In genomic region chr7:4751971-4752820, GRCm38 (mm10) we compare ENCODE assay signal across 9 mouse cellular contexts. TPM values are rescaled to one million over a fixed set of nuclear protein-coding genes. Genes with fewer than 3 reads are reported as not detected.
DNase-seq lines count a peak whose midpoint lies in the region; ATAC-seq lines count a peak whose summit lies in the region.
"Had no signal": no experiment of that assay in that cellular context is flagged by ENCODE, and none has a peak within 500 bp of the region (broad histone marks: within the 10 kb centered on the region; RNA-seq: fewer than 3 reads in every experiment).

No protein-coding gene starts in this region.

- H3K36me3 ChIP-seq in heart, embryonic 16.5 days (ENCODE audit: control insufficient read depth, insufficient read depth): no peaks in the 10 kb centered on the region
- peaks cover 41% of the 10 kb centered on the region for H3K36me3 ChIP-seq in megakaryocyte, embryonic 14.5 days (replicated peaks; ENCODE audit: low read length)
- no peaks in the 10 kb centered on the region for H3K36me3 ChIP-seq in splenic B cell, adult 2 months (ENCODE audit: control insufficient read depth, insufficient read depth, low read length, poor library complexity, severe bottlenecking)

- DNase-seq in gastrocnemius, postnatal 10 days: peak; percentile 58
- DNase-seq in gastrocnemius, postnatal 36 days: no peak
- peak; percentile 74 for DNase-seq in c-Kit-negative CD71-positive TER-119-positive erythroid progenitor cells, embryonic 14.5 days (ENCODE audit: low read depth, low spot score)
- peak; percentile 69 to 80 for DNase-seq in kidney, postnatal 25 days
- peak; percentile 23 for DNase-seq in splenic B cell, adult 2 months (ENCODE audit: low read depth, low spot score)
- DNase-seq in MN1 (ENCODE audit: low spot score): no peak

- intact Hi-C loops in gastrocnemius, postnatal 36 days (cut with DNase I): no loop called here

- H3K27ac ChIP-seq in heart, embryonic 16.5 days (ENCODE audit: low read length): no peak overlapping the region

- peak overlapping the region; percentile 62 for H3K4me2 ChIP-seq in heart, embryonic 16.5 days (ENCODE audit: low read depth, low read length)

- H3K4me1 ChIP-seq in heart, embryonic 16.5 days (ENCODE audit: control insufficient read depth, insufficient read depth, low read length): peaks cover 16% of the 10 kb centered on the region
- peaks cover 57% of the 10 kb centered on the region for H3K4me1 ChIP-seq in megakaryocyte, embryonic 14.5 days

- ATAC-seq in heart, embryonic 16.5 days (replicated peaks; ENCODE audit: extremely low read depth, insufficient read depth, low FRiP score): peak; percentile 73

- no peaks in the 10 kb centered on the region for H3K27me3 ChIP-seq in heart, embryonic 16.5 days (ENCODE audit: control insufficient read depth, insufficient read depth, low read length)
- H3K27me3 ChIP-seq in megakaryocyte, embryonic 14.5 days (replicated peaks): peaks cover 4% of the 10 kb centered on the region
- H3K27me3 ChIP-seq in splenic B cell, adult 2 months (ENCODE audit: control insufficient read depth, insufficient read depth, low read length, poor library complexity, severe bottlenecking): no peaks in the 10 kb centered on the region

- H3K9me3 ChIP-seq in heart, embryonic 16.5 days (replicated peaks; ENCODE audit: control insufficient read depth, low read length): no peaks in the 10 kb centered on the region
- no peaks in the 10 kb centered on the region for H3K9me3 ChIP-seq in megakaryocyte, embryonic 14.5 days

- peak overlapping the region; percentile 46 for H3K9ac ChIP-seq in heart, embryonic 16.5 days (ENCODE audit: low read length)

- WGBS in heart, embryonic 16.5 days: 4% methylated on average over 30 of the region's 30 CpGs

- H3K4me3 ChIP-seq in heart, embryonic 16.5 days (ENCODE audit: low read length): peak overlapping the region; percentile 42
- peak overlapping the region; percentile 93 for H3K4me3 ChIP-seq in megakaryocyte, embryonic 14.5 days (replicated peaks)
- H3K4me3 ChIP-seq: myocyte had no signal

RNA-seq across cellular contexts. Expression of gene Cox6b2, which starts 0.7 kb away (rescaled TPM):
- total RNA-seq in gastrocnemius, postnatal 10 days (2021): 1 to 10 TPM; 4.3 to 5.4 TPM
- 1 to 10 TPM; 1.4 to 1.9 TPM for total RNA-seq in gastrocnemius, postnatal 36 days (2021)
- polyA plus RNA-seq in heart, embryonic 16.5 days (2015; fragmentation: Nextera tagmentation; extraction: Ambion mirVana): 24.1 and 32.0 TPM in 2 replicates
- 47.7 and 94.6 TPM in 2 replicates for polyA plus RNA-seq in megakaryocyte, embryonic 14.5 days (2012; ENCODE audit: insufficient read depth, low replicate concordance)

RNA-seq across cellular contexts. Expression of gene Kmt5c, which starts 12.3 kb away (rescaled TPM):
- total RNA-seq in gastrocnemius, postnatal 10 days (2021): 10 to 100 TPM; 20.6 to 34.1 TPM
- 10 to 100 TPM in 1 of 2 experiments, 1 to 10 TPM in 1; 9.7 to 10.5 TPM for total RNA-seq in gastrocnemius, postnatal 36 days (2021)
- polyA plus RNA-seq in heart, embryonic 16.5 days (2015; fragmentation: Nextera tagmentation; extraction: Ambion mirVana): 53.6 and 59.0 TPM in 2 replicates
- polyA plus RNA-seq in megakaryocyte, embryonic 14.5 days (2012; ENCODE audit: insufficient read depth, low replicate concordance): 241 and 733 TPM in 2 replicates

RNA-seq across cellular contexts. Expression of gene Fam71e2, which starts 18.9 kb away (rescaled TPM):
- total RNA-seq in gastrocnemius, postnatal 10 days (2021): not detected
- not detected for total RNA-seq in gastrocnemius, postnatal 36 days (2021)
- not detected in 2 replicates for polyA plus RNA-seq in heart, embryonic 16.5 days (2015; fragmentation: Nextera tagmentation; extraction: Ambion mirVana)
- polyA plus RNA-seq in megakaryocyte, embryonic 14.5 days (2012; ENCODE audit: insufficient read depth, low replicate concordance): not detected in 2 replicates
- polyA plus RNA-seq: myocyte had no signal

RNA-seq across cellular contexts. Expression of gene Tmem150b, which starts 27.1 kb away (rescaled TPM):
- under 1 TPM in 1 of 2 experiments, not detected in 1; 0.27 TPM for total RNA-seq in gastrocnemius, postnatal 10 days (2021)
- not detected for total RNA-seq in gastrocnemius, postnatal 36 days (2021)
- polyA plus RNA-seq in heart, embryonic 16.5 days (2015; fragmentation: Nextera tagmentation; extraction: Ambion mirVana): 0.06 and 0.33 TPM in 2 replicates
- polyA plus RNA-seq in megakaryocyte, embryonic 14.5 days (2012; ENCODE audit: insufficient read depth, low replicate concordance): 0.43 TPM in 1 of 2 replicates, not detected in the other

RNA-seq across cellular contexts. Expression of gene Il11, which starts 30.5 kb away (rescaled TPM):
- total RNA-seq in gastrocnemius, postnatal 10 days (2021): under 1 TPM; 0.20 to 0.31 TPM
- not detected for total RNA-seq in gastrocnemius, postnatal 36 days (2021)
- 0.11 and 0.20 TPM in 2 replicates for polyA plus RNA-seq in heart, embryonic 16.5 days (2015; fragmentation: Nextera tagmentation; extraction: Ambion mirVana)
- 0.26 and 1.9 TPM in 2 replicates for polyA plus RNA-seq in megakaryocyte, embryonic 14.5 days (2012; ENCODE audit: insufficient read depth, low replicate concordance)

Comparison
In these comparisons a context has a peak if more than half of its experiments do, and no peak if none do; other contexts are left out.
1. DNase-seq: peak in gastrocnemius, postnatal 10 days (single experiment), c-Kit-negative CD71-positive TER-119-positive erythroid progenitor cells, embryonic 14.5 days (single experiment), kidney, postnatal 25 days (2 of 2) and splenic B cell, adult 2 months (single experiment); none in gastrocnemius, postnatal 36 days (0 of 2) and MN1 (single experiment).